Mouse (Mus musculus) neural tube, embryonic 15.5 days (tissue): ENCODE measurements around the gene Vwc2l. TPM values are rescaled to one million over a fixed set of nuclear protein-coding genes. Genes with fewer than 3 reads are reported as not detected.
A peak's percentile ranks its signal among the peaks of the same experiment; 100 is the strongest.

Experiments used
- ATAC-seq: fragments of 200-750 bp; cut with Nextera tagmentation; 2 replicates; pipeline ENCODE4 v1.8.0; 2017; ENCODE audit warnings: mild to moderate bottlenecking, moderate TSS enrichment, moderate library complexity; ENCODE audit not compliant: low FRiP score
- H3K27ac ChIP-seq: fragments of 300-500 bp; sonication (generic); replicated peaks from 2 replicates; pipeline ENCODE4 v1.5.1; 2015; ENCODE audit warnings: mild to moderate bottlenecking, inconsistent platforms
- H3K27me3 ChIP-seq: fragments of 300-500 bp; sonication (generic); replicated peaks from 2 replicates; pipeline ENCODE4 v1.6.1; 2015; ENCODE audit warnings: inconsistent platforms
- H3K36me3 ChIP-seq: fragments of 300-500 bp; sonication (generic); 2 replicates; pipeline ENCODE4 v1.6.1; 2015; ENCODE audit warnings: inconsistent platforms
- H3K4me1 ChIP-seq: fragments of 300-500 bp; sonication (generic); 2 replicates; pipeline ENCODE4 v1.6.1; 2015; ENCODE audit warnings: inconsistent platforms
- H3K4me2 ChIP-seq: fragments of 300-500 bp; sonication (generic); 2 replicates; pipeline ENCODE4 v1.6.1; 2015; ENCODE audit warnings: inconsistent platforms, mild to moderate bottlenecking, moderate library complexity
- H3K4me3 ChIP-seq: fragments of 300-500 bp; sonication (generic); replicated peaks from 2 replicates; pipeline ENCODE4 v1.5.1; 2015; ENCODE audit warnings: mild to moderate bottlenecking, inconsistent platforms
- H3K9ac ChIP-seq: fragments of 300-500 bp; sonication (generic); replicated peaks from 2 replicates; pipeline ENCODE4 v1.6.1; 2015; ENCODE audit warnings: mild to moderate bottlenecking, inconsistent platforms
- H3K9me3 ChIP-seq: fragments of 300-500 bp; sonication (generic); replicated peaks from 2 replicates; pipeline ENCODE4 v1.6.1; 2016; ENCODE audit warnings: inconsistent platforms
- WGBS: fragments of 180-500 bp; shearing (Covaris S2); methylation state at CpG from one replicate; pipeline ENCODE4 v1.1.7; 2015; ENCODE audit warnings: mixed read lengths; 5-methylcytosine and 5-hydroxymethylcytosine counted together
- polyA plus RNA-seq: library from polyadenylated mRNA; unstranded; fragments of >200 nt; fragmentation: Nextera tagmentation; extraction: Ambion mirVana; gene quantifications from 2 replicates; pipeline ENCODE4 v1.2.1, GENCODE M21; 2015

The Vwc2l gene
- polyA plus RNA-seq, 1 experiment from 2014 or later: 10.8 TPM

DNA sequence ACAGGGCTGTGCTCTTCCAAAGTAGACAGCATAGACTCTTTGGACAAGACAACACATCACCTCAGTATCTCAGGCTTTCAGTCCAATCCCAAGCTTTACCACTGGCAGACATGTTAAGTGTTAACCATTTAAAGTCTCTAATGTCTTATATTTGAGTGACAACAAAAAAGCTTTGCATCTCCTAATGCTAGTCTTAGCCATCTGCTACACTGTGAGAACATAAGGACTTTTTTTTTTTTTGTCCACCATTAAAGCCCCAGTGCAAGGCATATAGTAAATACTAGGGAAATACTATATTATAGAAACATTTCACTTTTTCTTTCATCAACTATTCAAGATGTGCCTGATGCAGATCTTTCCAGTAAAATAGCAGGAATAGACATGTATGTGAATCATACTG is 119.8 kb downstream of the Vwc2l start:
- Histone ChIP-seq H3K27me3 (no peaks in the 10 kb centered on the region), H3K4me1 (no peaks in the 10 kb centered on the region), H3K9me3 (no peaks in the 10 kb centered on the region), H3K4me3 (no peak overlapping the region), H3K36me3 (no peaks in the 10 kb centered on the region), H3K27ac (no peak overlapping the region), H3K4me2 (no peak overlapping the region), H3K9ac (no peak overlapping the region)
- ATAC-seq: no peak

DNA sequence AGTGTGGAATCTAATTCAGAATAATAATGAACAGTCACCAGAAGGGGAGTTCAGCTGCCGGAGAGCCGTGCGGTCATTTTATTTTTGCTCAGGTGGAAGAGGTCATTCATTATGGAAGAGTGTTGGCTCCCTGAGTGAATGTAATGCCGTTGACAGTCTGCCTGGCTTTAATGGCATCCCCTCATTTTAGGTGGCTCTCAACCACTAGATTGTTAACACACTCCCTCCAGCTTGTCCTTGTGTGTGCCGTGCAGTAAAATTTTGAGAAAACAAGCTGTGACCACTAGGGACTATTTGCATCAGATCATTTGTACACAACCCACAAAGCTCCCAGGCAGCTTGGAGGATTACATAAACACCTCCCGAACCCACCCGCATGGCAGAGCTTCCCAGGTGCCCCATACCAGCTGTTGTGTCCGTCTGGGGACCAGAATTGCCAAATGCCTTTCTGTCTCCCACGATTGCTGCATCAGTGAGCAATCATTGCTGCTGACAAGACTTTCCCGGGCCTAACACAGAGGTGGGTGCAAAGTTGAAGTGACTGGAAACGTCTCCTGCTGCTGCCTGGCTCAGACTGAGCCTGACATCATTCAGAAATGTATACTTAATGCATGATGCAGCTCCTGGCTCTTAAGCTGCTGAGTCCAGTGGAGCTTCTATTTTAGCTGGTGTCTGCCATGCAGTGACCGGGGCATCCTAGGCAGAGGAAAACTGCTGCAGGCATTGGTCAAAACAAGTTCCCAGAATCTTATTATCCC is 126.3 kb downstream of the Vwc2l start:
- no peaks in the 10 kb centered on the region for H3K36me3 ChIP-seq
- peaks cover 13% of the 10 kb centered on the region for H3K4me1 ChIP-seq
- H3K9me3 ChIP-seq: no peaks in the 10 kb centered on the region
- H3K4me2 ChIP-seq: no peak overlapping the region
- no peak overlapping the region for H3K9ac ChIP-seq
- H3K4me3 ChIP-seq: no peak overlapping the region
- H3K27ac ChIP-seq: no peak overlapping the region
- peak; percentile 28; the same call in 1 of the 2 replicates for ATAC-seq
- no peaks in the 10 kb centered on the region for H3K27me3 ChIP-seq
- 43% methylated on average over 12 of the region's 12 CpGs for WGBS

DNA sequence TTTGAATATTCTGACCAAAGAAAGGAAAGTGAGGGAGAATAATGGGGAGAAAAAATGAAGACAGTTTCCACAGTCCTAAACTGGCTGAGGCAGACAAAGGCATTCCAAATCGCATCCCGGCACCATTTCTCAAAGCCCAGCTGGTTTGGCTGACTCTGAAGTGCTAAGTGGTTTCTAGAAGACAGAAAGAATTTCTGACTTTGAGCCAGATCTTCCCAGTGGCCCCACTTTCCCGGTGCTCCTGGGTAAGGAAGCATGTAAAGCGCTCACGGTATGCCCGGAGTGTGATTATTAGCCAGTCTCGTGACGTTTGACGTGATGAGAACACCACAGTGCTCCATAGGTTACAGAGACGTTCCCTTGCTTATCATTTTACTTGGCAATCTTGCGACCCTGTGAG is 127.9 kb downstream of the Vwc2l start:
- Histone ChIP-seq H3K27ac (no peak overlapping the region), H3K4me1 (peaks cover 13% of the 10 kb centered on the region), H3K36me3 (no peaks in the 10 kb centered on the region), H3K9ac (no peak overlapping the region), H3K4me2 (no peak overlapping the region), H3K27me3 (no peaks in the 10 kb centered on the region), H3K9me3 (no peaks in the 10 kb centered on the region), H3K4me3 (no peak overlapping the region)
- 77% methylated on average over 11 of the region's 11 CpGs for WGBS
- no peak for ATAC-seq

DNA sequence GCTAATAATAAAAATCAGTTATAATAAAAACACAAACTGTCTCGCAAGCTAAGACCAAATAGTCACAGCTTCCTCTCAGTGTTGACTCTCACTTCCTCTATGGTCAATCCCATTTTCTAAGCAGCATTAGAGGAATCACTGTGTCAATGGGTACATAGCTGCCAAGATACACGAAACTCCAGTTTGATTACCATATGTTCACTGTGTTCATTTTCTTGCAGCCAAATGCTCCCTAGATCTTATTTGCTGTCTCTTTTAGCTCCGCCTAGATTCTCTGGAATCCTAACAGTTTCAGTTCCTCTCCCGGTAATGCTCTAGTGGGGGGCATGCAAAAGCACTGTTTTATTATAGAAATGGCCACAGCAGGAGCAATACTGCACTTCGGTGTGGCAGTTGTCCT is 130.4 kb downstream of the Vwc2l start:
- Histone ChIP-seq H3K4me1 (peaks cover 13% of the 10 kb centered on the region), H3K4me2 (no peak overlapping the region), H3K27ac (no peak overlapping the region), H3K9me3 (no peaks in the 10 kb centered on the region), H3K9ac (no peak overlapping the region), H3K36me3 (no peaks in the 10 kb centered on the region), H3K27me3 (no peaks in the 10 kb centered on the region), H3K4me3 (no peak overlapping the region)
- WGBS: 54% methylated on average over 5 of the region's 5 CpGs
- ATAC-seq: no peak; the same call in 1 of the 2 replicates

DNA sequence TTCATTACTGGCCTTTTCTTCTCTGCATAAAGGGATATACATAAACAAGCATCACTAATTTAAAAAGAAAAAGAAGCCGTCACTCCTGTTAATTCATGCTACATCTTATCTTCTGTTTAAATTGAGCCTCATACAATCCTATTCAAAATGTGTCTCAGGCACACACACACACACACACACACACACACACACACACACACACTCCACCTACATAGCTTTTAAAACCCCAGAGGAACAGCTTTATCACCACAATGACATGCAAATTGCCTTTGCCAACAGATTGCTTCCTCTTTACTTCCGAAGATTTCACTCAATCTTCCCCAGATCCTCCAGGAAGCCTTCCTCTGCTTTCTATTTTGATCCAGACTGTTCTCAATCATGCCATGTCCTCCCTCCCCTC is 136.2 kb downstream of the Vwc2l start:
- no peak overlapping the region for H3K4me3 ChIP-seq
- H3K27ac ChIP-seq: no peak overlapping the region
- ATAC-seq: no peak
- H3K36me3 ChIP-seq: no peaks in the 10 kb centered on the region
- no peaks in the 10 kb centered on the region for H3K27me3 ChIP-seq
- no peaks in the 10 kb centered on the region for H3K4me1 ChIP-seq
- no peak overlapping the region for H3K4me2 ChIP-seq
- WGBS: 52% methylated on average over 2 of the region's 2 CpGs
- H3K9me3 ChIP-seq: no peaks in the 10 kb centered on the region
- no peak overlapping the region for H3K9ac ChIP-seq

DNA sequence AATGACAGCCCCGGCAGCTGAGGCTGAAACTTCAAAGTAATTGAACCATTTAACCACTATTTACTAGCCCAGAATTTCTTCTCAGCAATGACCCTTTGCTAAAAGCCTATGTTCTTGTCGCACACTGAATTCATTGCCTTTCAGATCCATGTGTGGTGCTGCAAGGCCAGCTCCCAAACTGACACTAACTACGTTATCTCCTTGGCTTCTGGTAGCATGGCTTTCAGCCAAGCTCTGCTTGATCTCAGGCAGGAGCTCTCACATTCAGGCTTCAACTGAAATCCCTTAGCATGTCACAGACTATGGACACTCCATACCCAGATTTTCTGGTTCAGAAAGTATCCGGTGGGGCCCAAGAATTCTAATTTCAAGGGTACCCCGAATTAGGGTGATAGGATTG is 140.6 kb downstream of the Vwc2l start:
- Histone ChIP-seq H3K4me2 (no peak overlapping the region), H3K36me3 (no peaks in the 10 kb centered on the region), H3K27me3 (no peaks in the 10 kb centered on the region), H3K27ac (no peak overlapping the region), H3K9me3 (no peaks in the 10 kb centered on the region), H3K4me1 (no peaks in the 10 kb centered on the region), H3K9ac (no peak overlapping the region), H3K4me3 (no peak overlapping the region)
- WGBS: 74% methylated on average over 5 of the region's 5 CpGs
- no peak for ATAC-seq

DNA sequence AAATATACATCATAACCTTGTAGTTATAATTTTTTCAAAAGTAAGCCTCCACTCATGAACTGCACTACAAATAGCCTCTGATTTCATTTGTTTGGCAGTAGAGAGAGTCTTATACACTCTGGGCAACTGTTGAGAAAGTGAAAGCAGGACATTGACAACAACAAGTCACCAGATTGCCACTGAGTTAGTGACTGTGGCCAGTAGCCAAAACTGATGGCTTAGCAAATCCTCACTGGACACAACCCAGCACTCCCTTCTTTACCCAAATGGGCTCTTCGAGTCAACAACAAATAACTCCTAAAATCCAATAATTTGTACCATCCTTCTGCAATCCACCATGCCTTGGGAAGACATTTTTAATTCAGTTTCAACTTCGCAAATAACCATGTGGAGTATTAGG is 155.0 kb downstream of the Vwc2l start:
- no peaks in the 10 kb centered on the region for H3K36me3 ChIP-seq
- no peak overlapping the region for H3K9ac ChIP-seq
- no peaks in the 10 kb centered on the region for H3K4me1 ChIP-seq
- no peak for ATAC-seq
- H3K27me3 ChIP-seq: no peaks in the 10 kb centered on the region
- WGBS: 90% methylated on average over 2 of the region's 2 CpGs
- no peaks in the 10 kb centered on the region for H3K9me3 ChIP-seq
- H3K4me2 ChIP-seq: no peak overlapping the region
- no peak overlapping the region for H3K27ac ChIP-seq
- no peak overlapping the region for H3K4me3 ChIP-seq

DNA sequence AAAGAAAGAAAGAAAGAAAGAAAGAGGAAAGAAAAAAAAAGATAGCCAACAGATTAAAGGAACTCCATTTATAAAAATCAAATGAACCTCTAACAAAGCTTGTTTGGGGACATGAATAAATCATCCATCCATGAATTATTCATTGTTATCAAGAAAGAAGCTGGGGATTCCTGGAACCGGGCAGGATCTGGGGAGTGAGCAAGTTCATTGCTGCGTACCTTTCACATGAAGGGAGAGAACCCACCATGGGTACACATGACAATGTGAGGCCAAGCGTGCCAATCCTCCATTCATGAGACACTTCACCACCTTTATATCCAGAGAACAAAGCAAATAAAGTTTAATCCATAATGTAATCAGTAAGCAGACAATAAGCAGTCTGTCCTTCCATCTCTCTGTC is 155.8 kb downstream of the Vwc2l start:
- no peaks in the 10 kb centered on the region for H3K27me3 ChIP-seq
- H3K4me2 ChIP-seq: no peak overlapping the region
- WGBS: 44% methylated on average over 3 of the region's 3 CpGs
- H3K4me3 ChIP-seq: no peak overlapping the region
- ATAC-seq: no peak
- no peaks in the 10 kb centered on the region for H3K9me3 ChIP-seq
- H3K27ac ChIP-seq: no peak overlapping the region
- H3K9ac ChIP-seq: no peak overlapping the region
- H3K4me1 ChIP-seq: no peaks in the 10 kb centered on the region
- no peaks in the 10 kb centered on the region for H3K36me3 ChIP-seq

DNA sequence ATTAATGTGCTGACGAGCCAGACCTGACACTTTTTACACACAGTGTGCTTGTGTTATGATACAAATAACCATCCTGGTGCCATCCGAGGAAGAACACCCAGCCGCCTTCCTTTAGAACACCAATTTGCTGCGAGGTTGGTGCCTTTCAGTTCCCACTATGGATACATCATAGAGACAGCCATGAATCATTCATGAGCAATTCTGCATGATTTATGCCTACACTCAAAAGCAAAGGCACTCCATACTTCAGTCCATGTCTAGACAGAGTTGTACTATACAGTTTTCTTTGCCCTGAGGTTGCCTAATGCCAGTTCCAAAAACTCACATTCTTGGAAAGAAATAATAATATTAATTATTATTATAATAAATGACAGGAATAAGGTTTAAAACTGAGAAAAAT is 158.6 kb downstream of the Vwc2l start:
- H3K36me3 ChIP-seq: no peaks in the 10 kb centered on the region
- WGBS: 57% methylated on average over 4 of the region's 4 CpGs
- H3K9me3 ChIP-seq: no peaks in the 10 kb centered on the region
- H3K4me3 ChIP-seq: no peak overlapping the region
- no peak for ATAC-seq
- no peak overlapping the region for H3K4me2 ChIP-seq
- H3K9ac ChIP-seq: no peak overlapping the region
- H3K27me3 ChIP-seq: no peaks in the 10 kb centered on the region
- H3K4me1 ChIP-seq: no peaks in the 10 kb centered on the region
- H3K27ac ChIP-seq: no peak overlapping the region

DNA sequence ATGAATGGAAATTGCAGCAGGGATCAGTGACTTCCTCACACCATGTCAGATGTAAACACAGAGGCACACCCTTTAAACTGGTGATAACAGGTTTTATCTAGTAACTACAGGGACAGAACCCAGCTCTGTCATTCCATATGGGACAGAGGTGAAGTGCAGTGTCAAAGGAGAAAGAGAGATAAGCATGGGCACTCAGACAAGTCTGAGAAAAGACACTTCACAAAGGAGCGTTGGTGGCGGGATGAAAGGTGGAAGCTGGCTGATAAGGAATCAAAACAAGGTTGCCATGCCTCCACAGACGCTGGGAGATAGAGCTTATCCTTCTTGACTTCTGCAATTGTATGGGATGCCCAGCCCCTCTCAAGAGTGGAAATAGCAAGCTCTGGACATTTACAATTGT is 176.8 kb downstream of the Vwc2l start:
- H3K4me1 ChIP-seq: no peaks in the 10 kb centered on the region
- H3K9ac ChIP-seq: no peak overlapping the region
- H3K27ac ChIP-seq: no peak overlapping the region
- H3K4me3 ChIP-seq: no peak overlapping the region
- no peaks in the 10 kb centered on the region for H3K27me3 ChIP-seq
- no peak for ATAC-seq
- no peak overlapping the region for H3K4me2 ChIP-seq
- H3K9me3 ChIP-seq: no peaks in the 10 kb centered on the region
- no peaks in the 10 kb centered on the region for H3K36me3 ChIP-seq
- WGBS: 78% methylated on average over 3 of the region's 3 CpGs

DNA sequence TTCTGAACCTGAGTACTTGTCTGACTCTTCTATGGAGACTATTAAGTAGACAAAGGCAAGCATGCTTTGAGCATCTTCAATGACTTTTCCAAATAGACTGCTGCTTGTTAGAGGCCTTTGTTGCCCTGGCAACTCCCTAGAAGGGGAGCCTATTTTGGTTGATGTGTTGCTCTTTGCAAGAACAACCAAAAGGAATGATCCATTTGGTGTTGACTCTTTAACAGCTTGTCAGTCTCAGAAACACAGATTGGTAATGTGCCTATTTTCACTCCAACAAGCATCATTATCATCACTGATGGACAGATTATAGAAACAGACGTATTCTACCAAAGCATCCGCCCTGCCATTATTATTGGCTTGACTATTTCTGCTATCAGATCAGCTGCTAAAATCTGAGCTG is 181.9 kb downstream of the Vwc2l start:
- no peaks in the 10 kb centered on the region for H3K4me1 ChIP-seq
- no peak overlapping the region for H3K9ac ChIP-seq
- WGBS: 77% methylated on average over 2 of the region's 2 CpGs
- no peak overlapping the region for H3K4me3 ChIP-seq
- no peak for ATAC-seq
- no peaks in the 10 kb centered on the region for H3K27me3 ChIP-seq
- H3K27ac ChIP-seq: no peak overlapping the region
- H3K36me3 ChIP-seq: no peaks in the 10 kb centered on the region
- H3K4me2 ChIP-seq: no peak overlapping the region
- no peaks in the 10 kb centered on the region for H3K9me3 ChIP-seq

DNA sequence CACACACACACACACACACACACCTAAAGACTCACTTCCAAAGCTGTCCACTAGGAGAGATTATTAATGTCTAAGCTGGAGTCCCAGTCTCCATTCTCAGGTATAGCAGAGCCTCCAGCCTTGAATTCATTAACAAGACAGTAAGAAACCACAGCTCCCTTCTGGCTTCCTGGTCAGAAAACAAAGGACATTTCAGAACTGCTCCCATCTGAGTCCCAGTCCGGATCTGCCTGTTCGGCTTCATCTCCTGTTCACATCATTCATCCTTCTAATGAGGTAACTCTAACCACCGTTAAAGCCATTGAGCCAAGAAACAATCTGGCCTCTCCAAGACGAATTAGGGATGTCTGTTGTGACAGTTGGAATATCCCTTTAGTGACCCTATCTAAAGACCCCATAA is 185.7 kb downstream of the Vwc2l start:
- H3K4me2 ChIP-seq: no peak overlapping the region
- 46% methylated on average over 4 of the region's 4 CpGs for WGBS
- H3K36me3 ChIP-seq: no peaks in the 10 kb centered on the region
- no peak overlapping the region for H3K27ac ChIP-seq
- 0 out of 2 replicates have a peak, but pooled peaks cover 4% of the 10 kb centered on the region for H3K4me1 ChIP-seq
- ATAC-seq: no peak
- H3K9me3 ChIP-seq: no peaks in the 10 kb centered on the region
- H3K4me3 ChIP-seq: no peak overlapping the region
- H3K27me3 ChIP-seq: no peaks in the 10 kb centered on the region
- H3K9ac ChIP-seq: no peak overlapping the region
